Mouse (Mus musculus): Measurements from ENCODE around the gene Slc6a11.

The Slc6a11 gene

DNA sequence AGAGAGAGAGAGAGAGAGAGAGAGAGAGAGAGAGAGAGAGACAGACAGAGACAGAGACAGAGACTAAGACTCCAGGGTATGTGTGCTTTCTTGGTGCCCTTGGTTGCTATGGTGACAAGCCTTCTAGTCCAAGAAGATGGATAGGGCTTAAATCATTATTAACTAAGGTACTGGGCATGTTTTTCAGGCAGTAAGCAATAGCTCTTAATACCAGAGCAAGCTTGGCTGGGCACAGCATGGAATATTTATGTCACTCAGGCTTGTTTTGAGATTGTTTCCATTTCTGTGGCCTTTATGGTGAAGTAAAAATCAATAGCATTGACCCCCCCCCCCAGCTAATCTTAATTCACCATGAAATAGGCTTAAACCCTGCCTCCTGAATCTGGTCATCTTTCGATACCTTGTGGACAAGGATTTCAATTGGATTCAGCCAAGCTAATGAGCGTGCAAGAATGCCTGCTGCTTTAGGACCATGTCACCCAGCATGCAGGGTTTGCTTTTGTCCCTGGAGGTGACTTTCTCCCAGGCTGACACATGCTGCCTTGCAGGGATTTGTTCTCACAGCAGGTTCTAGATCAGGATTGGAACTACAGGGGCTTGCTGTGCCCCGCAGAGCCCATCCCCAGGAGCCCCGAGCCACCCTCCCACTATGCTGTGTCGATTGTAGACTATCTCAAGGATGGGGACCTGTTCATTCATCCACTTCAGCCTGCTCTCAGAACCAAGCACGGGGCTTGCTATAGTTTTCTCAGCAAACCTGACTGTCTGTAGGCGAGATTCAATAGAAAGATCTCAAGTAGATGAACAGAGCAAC is 51.5 kb downstream of the Slc6a11 start:
- no peak for DNase-seq (ENCODE audit: low spot score)

DNA sequence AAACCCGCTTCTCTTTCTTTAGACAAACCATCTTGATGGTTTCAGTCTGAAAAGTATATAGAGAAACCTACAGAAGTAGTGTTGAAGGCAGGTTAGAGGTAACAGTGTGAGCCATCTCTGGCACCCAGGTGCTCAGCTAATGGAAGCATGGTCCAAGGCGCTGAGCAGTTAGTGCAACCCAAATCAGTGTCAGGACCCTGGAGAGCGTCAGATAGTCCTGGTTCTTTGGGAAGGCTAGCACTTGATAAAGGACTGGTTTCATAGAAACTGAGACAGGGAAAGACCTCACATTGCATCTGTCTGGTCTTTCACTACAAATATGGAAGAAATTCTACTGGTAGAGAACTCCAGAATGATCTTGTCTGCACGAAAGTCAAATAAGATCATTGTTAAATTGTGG is 56.1 kb downstream of the Slc6a11 start:
- no peak for DNase-seq (ENCODE audit: low spot score)

DNA sequence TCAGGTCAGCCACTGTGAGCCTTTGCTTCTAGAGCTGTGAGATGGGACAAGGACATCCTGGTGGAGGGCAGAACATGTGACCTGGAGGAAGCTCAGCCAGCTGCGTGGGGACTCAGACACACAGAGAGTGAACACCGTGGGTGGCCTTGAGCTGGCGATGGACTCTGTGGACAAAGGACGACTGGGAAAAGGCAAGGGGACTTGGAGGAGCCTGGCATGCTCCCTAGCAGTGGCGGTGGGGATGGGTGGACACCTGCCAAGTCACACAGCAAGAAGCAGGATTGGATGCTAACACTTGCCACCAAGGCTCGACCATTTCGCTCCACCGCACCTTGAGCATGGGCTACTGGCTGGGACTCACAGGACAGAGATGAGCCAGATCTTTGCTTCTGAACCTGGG is 57.8 kb downstream of the Slc6a11 start:
- no peak for DNase-seq (ENCODE audit: low spot score)

DNA sequence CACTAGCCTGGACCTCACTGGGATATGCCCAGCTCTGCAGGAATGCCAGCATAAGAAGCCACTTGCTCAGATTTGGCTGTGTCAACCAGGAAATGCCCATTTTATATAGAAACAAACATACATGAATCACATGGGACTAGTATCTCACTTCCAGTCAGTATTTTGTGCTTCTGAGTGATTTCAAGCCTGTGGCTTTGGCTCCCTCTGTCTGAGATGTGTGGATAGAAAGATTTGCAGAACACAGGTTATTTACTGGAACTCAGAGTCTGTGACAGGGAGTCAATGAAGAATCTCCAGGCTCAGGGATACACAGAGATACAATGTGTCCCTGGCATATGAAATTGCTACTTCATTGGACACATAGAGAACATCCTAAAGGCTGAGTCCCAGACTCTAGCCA is 65.0 kb downstream of the Slc6a11 start:
- no peak for DNase-seq (ENCODE audit: low spot score)

DNA sequence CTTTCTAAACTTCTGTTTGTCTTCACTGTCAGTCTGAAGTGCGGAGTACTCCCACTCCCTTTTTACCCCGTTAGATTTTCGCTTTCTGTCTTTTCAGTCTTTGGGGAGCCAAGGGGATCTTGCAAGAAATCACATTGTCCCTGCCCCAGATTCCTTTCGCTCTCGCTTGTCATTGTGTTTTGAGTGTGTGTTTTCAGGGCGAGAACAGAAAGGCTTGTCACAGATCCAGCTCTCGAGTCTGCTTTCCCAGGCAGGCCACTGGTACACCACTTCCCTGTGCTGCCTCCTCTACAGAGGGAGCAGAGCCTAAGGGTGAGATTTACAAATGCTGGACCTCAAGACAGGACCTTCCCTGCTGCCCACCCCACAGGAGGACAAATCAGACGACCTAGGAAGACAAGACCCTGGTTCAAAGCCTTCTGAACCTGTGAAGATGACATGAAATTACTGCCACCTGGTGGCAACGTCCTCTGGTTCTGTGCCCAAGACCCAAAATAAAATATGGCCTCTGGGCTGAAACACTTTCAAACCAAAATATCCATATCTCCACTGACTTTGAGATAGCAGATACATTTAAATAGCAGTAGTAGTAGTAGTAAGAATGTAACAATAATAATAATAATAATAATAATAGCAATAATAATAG is 68.3 kb downstream of the Slc6a11 start:
- DNase-seq (ENCODE audit: low spot score) = no peak

DNA sequence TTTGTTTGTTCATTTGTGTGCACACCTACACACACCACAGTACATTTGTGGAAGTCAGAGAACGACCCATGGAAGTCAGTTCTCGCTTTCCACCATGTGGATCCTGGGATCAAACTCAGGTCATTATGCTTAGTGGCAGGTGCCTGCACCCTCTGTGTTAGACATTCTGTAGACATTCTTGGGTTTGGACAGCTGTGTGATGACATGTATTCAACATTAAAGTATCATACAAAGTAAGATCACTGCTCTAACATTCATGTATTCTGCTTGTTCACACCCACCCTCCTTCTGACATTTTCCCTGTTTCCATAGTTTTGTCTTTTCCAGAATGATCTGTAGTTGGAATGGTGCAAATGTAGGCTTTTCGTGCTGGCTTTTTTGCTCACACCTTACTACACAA is 73.5 kb downstream of the Slc6a11 start:
- DNase-seq (ENCODE audit: low spot score) = no peak

DNA sequence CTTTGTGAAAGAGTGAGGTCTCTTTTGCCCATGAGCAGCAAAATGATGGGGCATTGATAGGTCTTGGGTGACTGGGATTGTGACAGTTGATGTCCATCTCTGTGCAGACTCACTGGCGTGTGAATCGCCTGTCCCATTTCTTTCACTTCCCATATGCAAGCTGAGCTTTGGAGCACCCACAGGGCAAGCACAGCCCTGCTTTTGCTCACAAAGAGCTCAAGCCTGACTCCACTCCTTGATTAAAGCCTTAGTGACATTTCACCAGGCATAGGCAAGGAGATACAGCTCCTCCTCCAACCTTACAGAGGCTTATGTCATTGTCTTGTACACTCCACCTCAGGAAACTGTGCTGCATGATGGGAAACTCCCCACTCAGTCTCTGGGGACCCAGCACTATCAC is 77.3 kb downstream of the Slc6a11 start:
- DNase-seq (ENCODE audit: low spot score) = no peak

DNA sequence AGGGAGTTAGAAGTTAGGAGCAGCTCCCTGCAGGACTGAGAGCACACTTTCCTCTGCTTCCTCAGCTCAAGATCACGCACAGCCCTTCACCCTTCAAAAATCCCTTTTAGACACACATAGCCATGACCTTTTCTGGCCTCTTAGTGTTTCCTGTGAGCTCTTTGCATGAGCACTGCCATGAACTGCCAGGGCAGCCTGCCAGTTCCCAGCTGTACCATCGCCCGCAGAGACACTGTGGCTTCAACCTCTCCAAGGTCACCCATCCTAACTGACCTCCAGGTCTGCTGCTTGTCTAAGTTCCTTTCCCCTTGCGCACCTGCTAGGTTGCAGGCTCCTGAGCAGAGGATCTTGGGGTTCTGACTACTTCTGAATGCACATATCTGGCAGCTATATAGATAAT is 83.4 kb downstream of the Slc6a11 start:
- no peak for DNase-seq (ENCODE audit: low spot score)

DNA sequence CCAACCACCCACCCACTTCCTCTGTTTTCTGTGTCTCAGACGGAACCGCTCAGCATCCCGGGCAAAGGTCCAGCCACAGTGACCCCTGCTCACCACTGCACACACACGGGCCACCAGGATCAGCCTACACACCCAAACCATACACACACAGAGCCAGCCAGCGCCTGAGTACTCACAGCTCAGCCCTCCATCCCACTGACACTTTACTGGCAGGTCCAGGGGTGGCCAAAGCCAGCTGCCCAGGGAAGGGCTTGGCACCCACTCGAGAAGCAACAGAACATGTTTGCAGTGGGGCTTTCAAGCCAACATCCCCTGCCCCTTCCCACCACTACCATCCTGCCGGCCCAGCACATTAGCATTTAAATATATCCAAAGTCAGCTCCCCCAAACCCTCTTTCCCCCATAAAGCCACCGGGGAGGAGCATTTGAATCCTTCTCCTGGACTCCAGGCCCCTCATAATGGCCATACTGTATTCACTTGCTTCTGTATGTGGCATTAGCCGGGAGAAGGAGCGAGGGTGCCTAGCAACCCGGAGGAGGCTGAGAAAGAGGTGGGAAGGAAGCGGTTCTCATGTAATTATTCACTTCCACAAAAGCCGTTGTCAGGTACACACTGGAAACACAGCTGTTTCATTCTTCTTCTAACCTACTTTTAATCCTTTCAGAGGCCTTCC is 85.8 kb downstream of the Slc6a11 start:
- no peak for DNase-seq (ENCODE audit: low spot score)

DNA sequence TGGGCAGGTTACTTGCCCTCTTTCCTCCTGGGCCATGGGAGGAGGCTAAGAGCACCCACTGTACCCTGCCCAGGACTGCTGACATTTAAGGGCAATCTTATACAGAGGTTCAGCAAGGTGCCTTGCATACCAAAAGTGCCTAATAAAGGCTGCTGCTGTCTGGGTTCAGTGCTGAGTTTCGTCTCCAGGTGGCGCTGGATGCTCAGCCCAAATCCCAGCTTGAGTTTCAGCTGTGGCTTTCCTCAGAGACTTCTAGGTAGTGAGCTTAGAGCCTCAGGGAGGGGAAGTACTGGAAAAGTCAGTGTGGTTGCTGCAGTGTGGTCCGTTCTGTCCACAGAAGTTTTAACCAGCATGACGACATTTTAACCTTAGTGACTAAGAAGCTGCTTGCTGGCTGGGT is 93.4 kb downstream of the Slc6a11 start:
- no peak for DNase-seq (ENCODE audit: low spot score)

DNA sequence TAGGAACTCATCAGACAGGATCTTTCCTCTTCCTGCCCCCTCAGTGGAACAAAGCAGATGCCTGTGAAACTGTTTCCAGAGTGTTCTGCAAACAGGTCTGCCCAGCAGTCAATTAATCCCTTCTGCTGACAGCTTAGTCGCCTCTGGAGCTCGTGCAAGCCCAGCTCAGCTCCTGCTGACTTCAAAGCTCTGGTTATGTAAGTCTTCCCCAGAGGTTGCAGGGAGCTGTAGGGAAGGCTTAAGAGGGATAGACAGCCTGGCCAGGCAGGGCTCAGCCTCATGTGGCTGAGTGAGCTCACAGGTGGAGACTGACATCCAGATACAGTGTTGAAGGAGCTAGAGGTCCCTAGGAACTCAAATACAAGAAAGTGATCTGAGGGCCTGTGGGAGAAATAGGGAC is 96.3 kb downstream of the Slc6a11 start:
- DNase-seq (ENCODE audit: low spot score) = no peak

DNA sequence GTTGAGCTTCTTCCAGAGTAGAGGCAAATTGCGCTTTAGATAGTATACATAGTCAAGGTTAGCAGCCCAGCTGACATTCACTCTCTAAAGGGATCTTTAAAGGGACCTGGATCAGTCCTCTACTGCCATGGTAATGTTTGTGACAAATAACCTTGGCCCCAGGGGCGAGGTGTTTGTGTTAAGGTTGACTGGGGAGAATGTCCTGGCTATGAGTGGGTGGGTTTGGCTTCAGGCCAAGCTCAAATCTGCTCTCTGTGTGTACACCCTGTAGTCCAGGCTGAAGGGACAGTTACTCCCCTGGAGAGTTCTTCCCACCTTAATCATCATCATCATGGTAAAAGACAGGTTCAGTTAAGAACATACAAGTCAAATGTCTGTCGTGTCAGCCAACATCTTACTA is 97.2 kb downstream of the Slc6a11 start:
- no peak for DNase-seq (ENCODE audit: low spot score)

DNA sequence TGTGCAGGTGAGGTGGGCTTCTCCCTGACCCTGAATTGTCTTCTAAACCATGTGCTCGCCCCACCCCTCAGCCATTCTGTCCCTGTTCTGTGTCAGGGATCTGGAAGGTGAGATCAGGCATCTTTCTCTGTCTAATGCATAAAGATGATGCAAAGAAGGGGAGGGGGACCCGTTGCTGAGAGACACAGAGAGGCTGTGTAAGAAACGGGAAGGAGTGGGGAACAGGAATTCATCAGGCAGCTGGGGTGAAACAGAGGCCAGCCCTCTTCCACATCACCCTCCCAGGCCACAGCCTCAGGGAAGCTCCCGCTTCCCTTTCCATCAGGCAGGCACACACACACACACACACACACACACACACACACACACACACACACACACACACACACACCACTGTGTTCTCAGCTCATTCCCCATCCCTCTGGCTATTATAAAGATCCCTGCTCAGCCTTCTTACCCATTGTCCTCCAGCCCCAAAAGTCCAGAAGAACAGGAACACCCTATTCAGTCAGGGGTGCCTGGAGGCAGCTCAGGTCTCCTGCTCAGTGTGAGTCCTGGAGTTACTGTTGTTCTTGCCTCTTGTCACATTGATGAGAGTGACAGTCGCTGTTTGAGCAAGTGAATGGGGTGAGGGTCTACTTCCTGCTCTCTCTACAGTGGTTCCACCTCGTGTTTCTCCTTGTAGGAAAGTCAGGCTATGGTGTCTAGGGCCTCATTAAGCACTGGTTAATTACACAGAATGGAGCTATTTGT is 108.0 kb downstream of the Slc6a11 start:
- DNase-seq (ENCODE audit: low spot score) = no peak

DNA sequence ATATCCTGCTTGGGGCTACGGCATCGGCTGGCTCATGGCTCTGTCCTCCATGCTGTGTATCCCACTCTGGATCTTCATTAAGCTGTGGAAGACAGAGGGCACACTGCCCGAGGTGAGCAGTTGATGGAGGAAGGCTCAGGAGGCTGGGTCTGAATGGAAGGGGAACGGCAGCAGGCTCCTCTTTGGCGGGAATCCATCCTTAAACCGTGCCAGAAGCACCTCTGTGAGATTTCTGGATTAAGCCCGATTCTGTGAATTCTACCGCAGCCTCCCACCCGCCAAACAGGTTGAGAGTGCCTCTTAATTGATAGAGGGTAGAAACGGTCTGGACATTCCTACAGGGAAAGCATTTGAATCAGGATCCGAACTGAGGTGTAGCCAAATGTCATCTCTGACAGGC is 114.6 kb downstream of the Slc6a11 start:
- DNase-seq (ENCODE audit: low spot score) = no peak

DNA sequence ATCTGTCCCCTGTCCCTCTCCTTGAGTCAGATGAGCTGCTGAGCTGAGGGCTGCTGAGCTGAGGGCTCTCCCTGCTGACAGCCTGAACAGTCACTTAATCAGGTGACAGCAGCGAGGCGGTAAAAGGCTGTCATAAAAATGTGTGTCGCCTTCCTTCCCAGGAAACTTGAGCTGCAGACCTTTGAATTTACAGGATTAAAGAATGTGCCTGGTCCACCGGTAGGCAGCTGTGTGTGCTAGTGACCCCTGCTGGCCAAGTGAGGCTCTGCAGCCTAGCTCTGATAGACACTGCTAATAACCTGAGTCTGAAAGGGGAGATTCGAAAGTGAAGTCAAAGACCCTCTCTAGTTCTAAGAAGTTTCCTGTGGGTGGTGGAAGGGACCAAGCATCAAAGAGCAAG is 119.3 kb downstream of the Slc6a11 start:
- DNase-seq (ENCODE audit: low spot score) = peak; percentile 46

DNA sequence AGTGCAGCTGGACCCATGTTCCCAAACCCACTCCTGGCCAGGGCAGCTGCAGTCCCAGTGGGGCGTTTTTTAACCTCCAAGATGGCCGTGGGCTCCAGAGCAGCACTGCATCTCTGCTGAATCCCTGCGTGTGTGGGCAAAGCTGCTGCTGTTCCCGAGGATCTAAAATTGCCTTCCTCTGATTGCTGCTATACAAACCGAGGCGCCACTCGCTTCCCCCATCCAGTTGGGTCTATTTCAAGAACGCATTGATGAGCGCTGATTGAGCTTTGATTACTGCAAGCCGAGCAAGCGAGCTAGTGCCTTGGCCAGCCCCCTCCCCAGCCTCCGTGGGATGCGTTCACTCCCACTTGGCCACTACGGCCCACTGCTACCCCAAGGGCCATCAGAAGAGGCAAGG is 123.9 kb downstream of the Slc6a11 start:
- DNase-seq (ENCODE audit: low spot score) = no peak

DNA sequence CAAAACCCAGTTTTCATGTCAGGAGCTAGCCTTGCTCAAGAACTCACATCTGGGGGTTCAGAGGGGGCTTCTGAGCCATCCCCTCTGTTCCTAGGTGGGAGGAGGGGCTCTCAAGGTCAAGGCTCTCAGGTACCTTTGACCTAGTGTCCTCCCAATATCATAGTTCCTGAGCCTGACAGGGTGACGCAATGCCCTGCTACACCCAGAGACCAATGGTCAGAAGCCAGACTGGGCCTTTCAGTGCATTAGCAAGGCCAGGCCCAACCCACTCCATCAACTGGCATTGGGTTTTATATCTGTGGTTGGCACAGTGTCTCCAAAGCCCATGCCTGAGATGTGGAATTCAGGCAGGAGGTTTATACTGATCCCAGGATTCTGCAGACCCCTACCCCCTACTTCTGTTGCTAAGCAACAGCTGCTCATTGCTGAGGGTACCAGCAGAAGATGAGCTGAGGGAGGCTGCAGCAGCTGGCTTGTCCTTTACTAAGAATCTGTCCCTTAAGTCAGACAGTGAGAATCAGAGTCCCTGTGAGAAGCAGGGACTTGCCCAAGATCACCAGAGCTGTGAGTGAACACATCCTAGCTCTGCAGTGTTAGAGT is 126.8 kb downstream of the Slc6a11 start:
- DNase-seq (ENCODE audit: low spot score) = no peak

DNA sequence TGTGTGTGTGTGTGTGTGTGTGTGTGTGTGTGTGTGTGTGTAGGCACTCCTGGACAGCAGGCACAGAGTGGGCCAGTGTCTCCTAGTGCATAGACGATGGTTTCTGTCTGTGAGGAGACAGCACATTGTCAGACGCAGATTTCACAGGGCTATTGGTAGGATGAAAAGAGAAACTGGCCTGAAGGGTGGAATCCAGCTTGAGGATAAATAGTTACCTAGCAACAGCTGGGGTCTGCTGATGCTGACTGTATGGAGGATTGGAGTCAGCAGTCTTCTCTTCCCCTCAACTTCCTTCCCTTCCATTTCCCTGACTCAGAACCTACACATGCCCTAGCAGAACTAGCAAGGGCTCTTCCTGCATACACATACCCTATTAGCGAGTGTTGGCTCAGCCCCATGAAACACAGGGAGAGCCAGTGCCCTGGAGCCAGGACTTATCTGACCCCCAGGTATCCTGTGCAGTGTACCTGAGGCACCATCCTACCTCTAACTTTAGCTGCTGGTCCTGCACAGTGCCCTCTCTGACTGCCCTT is 127.7 kb downstream of the Slc6a11 start:
- no peak for DNase-seq (ENCODE audit: low spot score)

DNA sequence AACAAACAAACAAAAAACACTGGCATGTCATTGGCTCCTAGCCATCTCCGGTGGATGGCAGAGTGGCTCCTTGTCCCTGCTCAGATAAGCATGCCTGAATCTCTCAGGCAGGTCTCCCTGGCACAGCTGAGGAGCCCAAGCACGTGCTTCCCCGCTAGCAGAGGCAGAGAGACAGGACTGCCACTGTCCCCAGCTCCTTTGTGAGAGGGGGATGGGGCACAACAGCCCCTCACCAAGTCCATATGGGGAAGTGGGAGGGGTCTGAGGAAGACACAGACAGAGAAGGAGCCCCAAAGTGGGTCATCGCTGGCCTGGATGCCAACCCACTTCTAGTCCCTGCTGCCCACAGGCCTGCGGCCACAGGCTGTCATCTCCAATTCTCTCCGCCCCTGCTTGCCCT is 130.6 kb downstream of the Slc6a11 start:
- no peak for DNase-seq (ENCODE audit: low spot score)

DNA sequence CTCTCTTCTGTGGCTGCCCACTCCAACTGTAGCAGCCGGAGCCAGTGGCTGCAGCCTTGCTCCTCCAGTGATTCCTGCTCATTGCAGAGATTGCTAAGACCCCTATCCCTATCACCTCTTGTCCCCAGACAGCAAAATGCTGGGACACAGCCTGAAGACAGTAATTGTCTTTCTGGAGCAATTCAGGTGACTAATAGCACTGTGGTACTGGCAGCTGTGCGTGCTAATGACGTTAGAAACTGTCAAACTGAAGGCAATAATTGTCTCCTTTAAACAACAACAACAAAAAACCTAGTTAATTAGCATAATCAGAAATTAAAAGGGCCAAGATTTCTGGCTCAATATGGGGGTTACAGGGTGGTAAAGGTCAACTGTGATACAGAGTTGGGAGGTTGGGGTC is 133.0 kb downstream of the Slc6a11 start:
- no peak for DNase-seq (ENCODE audit: low spot score)

DNA sequence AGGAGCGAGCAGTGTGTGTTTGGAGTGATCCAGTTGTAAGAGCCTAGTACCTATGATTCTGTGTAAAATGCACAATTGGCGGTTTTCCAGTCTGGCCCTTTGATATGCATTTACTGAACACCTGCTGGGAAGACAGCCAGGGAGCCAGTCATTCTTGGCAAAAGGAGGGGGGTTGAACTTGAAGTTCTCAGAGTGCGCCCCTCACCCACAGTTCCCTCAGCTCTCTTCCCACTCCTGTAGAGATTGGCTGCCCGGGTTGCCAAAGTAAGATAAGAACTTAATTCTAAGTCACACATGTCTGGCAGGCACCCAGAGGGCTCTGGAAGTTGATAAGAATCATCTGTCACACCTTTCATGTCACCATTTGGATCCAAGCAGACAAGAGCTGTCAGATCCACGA is 133.4 kb downstream of the Slc6a11 start:
- no peak for DNase-seq (ENCODE audit: low spot score)

DNA sequence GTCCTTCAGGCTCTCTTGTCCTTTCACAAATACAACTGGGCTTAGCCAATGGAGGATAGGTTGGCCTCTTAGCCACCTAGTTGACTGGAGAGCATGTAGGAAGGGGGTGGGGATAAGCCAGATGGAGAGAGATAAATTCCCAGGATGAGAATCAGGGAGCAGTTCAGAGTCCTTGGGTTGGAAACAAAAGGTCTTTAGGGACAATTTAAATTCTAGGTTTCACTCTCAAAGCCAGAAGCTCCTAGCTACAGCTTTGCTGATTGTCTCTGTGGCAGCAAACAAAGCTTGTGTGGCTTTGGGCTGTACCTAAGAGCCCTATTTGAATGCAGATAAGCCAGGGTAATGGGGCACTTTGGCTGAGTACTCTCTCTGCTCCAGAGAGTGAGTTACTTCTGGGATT is 135.2 kb downstream of the Slc6a11 start:
- no peak for DNase-seq (ENCODE audit: low spot score)

All from lung, postnatal 25 days (tissue).